Mouse (Mus musculus): Measurements from ENCODE around the gene Mn1.

DNA sequence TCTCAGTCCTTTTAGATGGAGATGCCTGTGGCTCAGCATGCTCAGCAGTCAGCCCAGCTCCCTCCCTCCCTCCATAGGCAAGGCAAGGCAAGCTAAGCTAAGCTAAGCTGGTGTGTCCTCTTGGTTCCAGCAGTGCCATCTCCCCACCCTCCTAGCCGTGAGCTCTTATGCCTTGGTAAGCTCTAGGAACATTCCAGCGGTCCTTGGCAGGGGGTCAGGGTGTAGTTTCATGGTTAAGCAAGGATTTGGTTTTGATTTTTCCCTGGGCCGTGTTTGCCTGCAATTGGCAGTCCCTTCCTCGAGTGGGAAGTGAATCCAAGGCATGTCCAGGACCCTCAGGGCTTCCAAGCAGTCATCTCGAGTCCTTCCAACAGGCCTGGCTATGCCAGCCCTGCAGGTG, 33.8 kb upstream of the Mn1 start:
- TF ChIP-seq CTCF (IDR thresholded peaks at IDR 0.05; ENCODE audit: low read depth, low read length) (no peak), TAL1 (conservative IDR thresholded peaks at IDR 0.05; ENCODE audit: low read depth, low read length) (no peak), GATA1 (IDR thresholded peaks at IDR 0.05; ENCODE audit: borderline replicate concordance, low read length) (no peak), POLR2AphosphoS5 (IDR thresholded peaks at IDR 0.05; ENCODE audit: insufficient replicate concordance, low read depth, low read length) (no peak)

Data from G1E (cell line).